Mouse (Mus musculus): Measurements from ENCODE around the gene Tbc1d2b. TPM values are rescaled to one million over a fixed set of nuclear protein-coding genes. Genes with fewer than 3 reads are reported as not detected.

The Tbc1d2b gene
- total RNA-seq, 2 experiments from 2014 or later: 8.8 to 13.6 TPM

DNA sequence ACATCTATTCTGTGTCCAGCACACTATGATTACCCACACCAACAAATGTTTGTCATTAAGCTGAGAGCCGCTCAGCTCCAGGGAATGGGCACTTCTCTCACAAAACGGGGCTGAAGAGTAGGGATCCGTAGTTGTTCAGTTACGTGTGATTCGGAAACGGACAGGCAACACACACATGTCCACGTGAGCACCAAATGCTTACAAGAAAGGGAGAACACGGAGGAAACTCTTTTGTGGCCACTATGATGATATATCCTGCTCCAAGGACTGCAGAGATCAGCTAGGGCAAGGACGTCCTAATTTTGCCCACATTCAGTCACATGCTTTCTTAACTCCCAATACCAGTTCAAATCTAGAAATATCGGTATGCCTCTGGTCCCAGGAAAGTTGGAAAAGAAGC is 4.5 kb downstream of the Tbc1d2b start:
- DNase-seq (ENCODE audit: low spot score in 2 of 2): no peak

- DNase-seq (ENCODE audit: low spot score in 2 of 2): no peak
These were observed 5.1 kb downstream of the Tbc1d2b start for GRCm38 (mm10) chr9:90265322-90266039.

GRCm38 (mm10) chr9:90263340-90263679 is 7.3 kb downstream of the Tbc1d2b start:
- no peak for DNase-seq (ENCODE audit: low spot score in 2 of 2)

DNA sequence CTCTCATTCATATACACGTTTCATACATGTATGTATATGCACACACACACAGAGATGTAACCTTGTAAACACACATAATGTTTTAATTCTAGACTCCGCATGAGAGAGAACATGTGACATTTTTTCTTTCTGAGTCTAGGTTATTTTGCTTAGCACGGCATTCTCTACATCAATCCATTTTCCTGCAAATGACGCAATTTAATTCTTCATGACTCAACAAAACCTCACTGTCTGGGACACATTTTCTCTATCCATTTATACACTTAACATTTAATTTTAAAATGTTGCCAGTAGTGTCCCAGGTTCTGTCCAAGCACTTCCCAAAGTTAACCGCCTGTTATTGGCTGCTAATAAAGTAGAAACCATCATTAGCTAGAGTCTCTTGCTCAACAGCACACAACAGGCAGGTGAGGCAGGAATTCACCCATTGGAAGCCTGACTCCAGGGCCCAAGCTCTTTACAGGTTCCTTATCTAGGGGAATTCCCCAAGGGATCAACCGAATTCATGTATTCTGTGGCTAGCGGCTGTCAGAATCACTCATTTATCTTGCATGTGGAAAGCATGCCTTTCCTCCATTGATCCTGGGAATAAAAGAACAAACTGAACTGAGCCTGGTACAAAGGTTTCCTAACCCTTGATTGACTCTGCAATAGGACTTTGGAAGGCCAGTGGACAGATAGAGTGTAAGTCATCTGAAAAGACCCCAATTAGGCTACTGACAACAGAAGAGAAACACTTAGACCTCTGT is 7.8 kb downstream of the Tbc1d2b start:
- no peak for DNase-seq (ENCODE audit: low spot score in 2 of 2)

DNA sequence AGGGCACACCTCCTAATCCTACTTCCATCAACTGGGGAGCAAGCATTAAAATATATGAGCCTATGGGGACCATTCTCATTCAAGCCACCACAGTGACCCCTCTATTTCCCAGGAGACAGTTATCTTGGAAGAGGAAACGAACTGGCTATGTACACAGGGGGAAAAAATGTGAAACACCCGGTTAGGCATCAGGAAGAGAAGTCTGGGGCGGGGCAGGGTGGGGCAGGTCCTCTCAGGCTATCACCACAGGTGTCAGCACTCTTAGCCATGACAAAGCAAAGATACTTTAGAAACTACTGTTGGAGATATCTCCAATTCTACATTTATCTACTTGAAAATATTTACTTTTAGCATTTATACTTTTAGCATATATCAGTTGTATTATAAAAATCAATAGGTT is 8.5 kb downstream of the Tbc1d2b start:
- no peak for DNase-seq (ENCODE audit: low spot score in 2 of 2)

- no peak for DNase-seq (ENCODE audit: low spot score in 2 of 2)
These were observed 9.8 kb downstream of the Tbc1d2b start for GRCm38 (mm10) chr9:90260600-90261375.

GRCm38 (mm10) chr9:90260079-90260478 is 10.5 kb downstream of the Tbc1d2b start:
- DNase-seq (ENCODE audit: low spot score in 2 of 2): no peak

GRCm38 (mm10) chr9:90259400-90259950 is 11.1 kb downstream of the Tbc1d2b start:
- DNase-seq (ENCODE audit: low spot score in 2 of 2): no peak

- DNase-seq (ENCODE audit: low spot score in 2 of 2): no peak
These were observed 12.7 kb downstream of the Tbc1d2b start for GRCm38 (mm10) chr9:90257754-90258531.

DNA sequence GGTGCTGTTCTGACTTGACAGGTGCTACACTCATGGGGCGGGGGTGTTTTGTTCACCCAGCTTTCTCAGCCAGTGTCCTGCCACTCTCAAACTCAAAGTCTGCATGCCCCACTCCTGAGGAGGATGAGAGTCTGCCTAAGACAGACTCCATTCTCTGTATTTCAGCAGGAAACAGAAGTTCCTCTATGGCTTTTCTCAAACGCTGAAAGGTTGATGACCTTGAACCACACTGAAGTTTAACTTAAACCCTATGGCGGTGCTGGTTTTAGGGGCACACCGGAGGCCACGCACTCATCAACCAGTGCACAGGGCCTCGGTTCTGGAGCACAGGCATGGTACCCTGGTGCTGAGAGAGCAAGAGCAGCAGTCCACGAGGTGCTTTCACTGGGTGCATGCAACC is 13.4 kb downstream of the Tbc1d2b start:
- no peak for DNase-seq (ENCODE audit: low spot score in 2 of 2)

- DNase-seq (ENCODE audit: low spot score in 2 of 2): no peak
These were observed 14.7 kb downstream of the Tbc1d2b start for GRCm38 (mm10) chr9:90255844-90256405.

DNA sequence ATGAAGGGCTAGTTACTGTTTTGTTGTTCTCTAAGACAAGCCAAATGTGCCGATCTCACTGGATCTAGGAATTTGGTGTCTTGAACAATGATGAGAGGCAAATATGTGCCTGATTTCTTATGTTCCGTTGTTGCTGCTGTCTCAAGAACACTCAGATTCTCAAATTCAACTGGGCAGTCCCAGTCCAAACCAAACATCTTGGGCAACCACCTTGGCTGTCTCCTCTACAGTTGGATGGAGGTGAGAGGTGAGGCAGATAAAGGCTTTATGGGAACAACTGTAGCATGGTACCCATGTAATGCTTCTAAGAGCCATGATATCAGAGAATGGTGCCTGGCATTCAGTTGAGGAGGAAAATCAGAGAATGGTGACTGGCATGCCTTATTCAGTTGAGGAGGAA is 17.4 kb downstream of the Tbc1d2b start:
- DNase-seq (ENCODE audit: low spot score in 2 of 2): no peak

DNA sequence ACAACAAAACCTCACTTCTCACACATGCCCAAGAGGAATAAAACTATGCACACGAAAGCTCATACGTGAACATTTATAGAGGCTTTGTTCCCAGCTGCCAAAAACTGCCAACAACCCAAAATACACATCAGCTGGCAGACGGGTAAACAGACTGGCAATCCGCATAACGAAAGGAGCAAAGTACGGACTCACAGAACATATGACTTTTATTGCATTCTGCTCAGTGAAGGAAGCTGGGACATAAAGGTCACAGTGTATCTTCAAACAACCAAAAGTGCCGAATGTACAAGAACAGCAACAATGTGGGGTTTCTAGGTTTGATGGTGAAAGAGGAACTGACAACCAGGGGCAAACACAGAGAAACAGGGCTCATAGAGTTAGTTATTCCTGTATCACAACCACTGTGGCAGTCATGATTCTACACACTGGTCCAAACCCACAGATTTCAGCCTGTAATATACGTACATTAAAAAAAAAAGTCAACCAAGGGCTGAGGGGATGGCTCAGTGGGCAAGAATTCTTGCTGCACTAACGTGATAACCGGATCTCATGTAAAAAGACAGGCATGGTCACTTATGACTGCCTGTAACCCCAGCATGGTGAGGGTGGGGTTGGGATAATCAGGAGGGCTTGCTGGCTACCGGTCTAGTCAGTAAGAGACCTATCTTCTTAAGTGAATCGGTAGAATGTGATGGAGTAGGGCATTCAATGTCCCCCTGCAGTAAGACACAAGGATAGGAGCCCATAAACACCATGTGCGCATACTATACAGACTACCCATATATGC is 19.4 kb downstream of the Tbc1d2b start:
- DNase-seq (ENCODE audit: low spot score in 2 of 2): no peak

DNA sequence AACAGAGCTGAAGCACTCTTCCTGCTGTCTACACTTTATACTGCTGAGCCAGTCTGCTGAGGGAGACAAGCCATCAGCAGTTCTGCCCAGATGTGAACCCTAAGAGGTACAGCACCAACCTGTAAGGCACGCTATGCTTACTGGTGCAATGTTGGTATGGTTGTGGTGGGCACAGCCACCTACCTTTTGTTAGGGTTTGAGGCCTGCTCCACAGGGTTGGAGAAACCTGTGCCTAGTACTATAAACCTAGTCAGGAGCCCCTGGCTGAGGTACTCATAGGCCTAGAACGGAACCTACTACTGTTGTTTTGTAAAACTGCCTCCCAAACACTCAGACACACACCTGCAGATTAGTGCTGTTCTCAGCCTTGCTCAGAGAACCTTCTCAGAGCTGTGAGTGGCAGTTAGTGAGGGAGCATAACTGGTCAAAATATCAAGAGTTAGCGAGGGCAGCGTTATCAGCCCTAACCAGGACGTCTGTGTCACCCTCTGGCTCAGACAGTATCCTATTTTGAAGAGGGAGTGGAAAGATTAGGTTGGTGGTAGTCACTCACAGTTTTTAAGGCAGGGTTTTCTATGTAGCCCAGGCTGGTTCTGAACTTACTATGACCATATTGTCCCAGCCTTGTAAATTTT is 20.3 kb downstream of the Tbc1d2b start:
- no peak for DNase-seq (ENCODE audit: low spot score in 2 of 2)

GRCm38 (mm10) chr9:90249036-90249435 is 21.6 kb downstream of the Tbc1d2b start:
- DNase-seq (ENCODE audit: low spot score in 2 of 2): no peak

GRCm38 (mm10) chr9:90248326-90248725 is 22.3 kb downstream of the Tbc1d2b start:
- no peak for DNase-seq (ENCODE audit: low spot score in 2 of 2)

GRCm38 (mm10) chr9:90247316-90247715 is 23.3 kb downstream of the Tbc1d2b start:
- no peak for DNase-seq (ENCODE audit: low spot score in 2 of 2)

GRCm38 (mm10) chr9:90245781-90246180 is 24.8 kb downstream of the Tbc1d2b start:
- DNase-seq (ENCODE audit: low spot score in 2 of 2): no peak

GRCm38 (mm10) chr9:90245206-90245605 is 25.4 kb downstream of the Tbc1d2b start:
- no peak for DNase-seq (ENCODE audit: low spot score in 2 of 2)
